Mouse (Mus musculus): ENCODE results near the gene Epb41l4b. TPM values are rescaled to one million over a fixed set of nuclear protein-coding genes. Genes with fewer than 3 reads are reported as not detected.

The Epb41l4b gene
- polyA plus RNA-seq, 1 experiment from 2014 or later = 1.7 TPM

GRCm38 (mm10) chr4:57113472-57114216 lies 29.6 kb downstream of the Epb41l4b start:
- no peaks in the 10 kb centered on the region for H3K27me3 ChIP-seq (ENCODE audit: control insufficient read depth, insufficient read depth, low read length)
- H3K4me2 ChIP-seq (replicated peaks; ENCODE audit: low read depth, low read length) = no peak overlapping the region
- H3K4me3 ChIP-seq (ENCODE audit: low read depth, low read length) = no peak overlapping the region
- H3K9me3 ChIP-seq (ENCODE audit: control insufficient read depth, low read length) = no peaks in the 10 kb centered on the region
- ATAC-seq (ENCODE audit: low FRiP score) (no peak), DNase-seq (ENCODE audit: low spot score) (no peak)
- 71% methylated on average over 7 of the region's 7 CpGs for whole genome bisulfite sequencing
- H3K9ac ChIP-seq (ENCODE audit: low read depth, low read length) = no peak overlapping the region
- no peaks in the 10 kb centered on the region for H3K4me1 ChIP-seq (replicated peaks; ENCODE audit: control insufficient read depth, insufficient read depth, low read length)
- H3K27ac ChIP-seq (ENCODE audit: low read depth, low read length) = no peak overlapping the region
- H3K36me3 ChIP-seq (ENCODE audit: control insufficient read depth, insufficient read depth, low read length) = no peaks in the 10 kb centered on the region

GRCm38 (mm10) chr4:57111992-57112540 lies 31.2 kb downstream of the Epb41l4b start:
- no peak overlapping the region for H3K4me2 ChIP-seq (replicated peaks; ENCODE audit: low read depth, low read length)
- H3K36me3 ChIP-seq (ENCODE audit: control insufficient read depth, insufficient read depth, low read length) = no peaks in the 10 kb centered on the region
- H3K9me3 ChIP-seq (ENCODE audit: control insufficient read depth, low read length) = no peaks in the 10 kb centered on the region
- no peak for ATAC-seq (ENCODE audit: low FRiP score)
- H3K4me1 ChIP-seq (replicated peaks; ENCODE audit: control insufficient read depth, insufficient read depth, low read length) = no peaks in the 10 kb centered on the region
- DNase-seq (ENCODE audit: low spot score) = no peak
- no peak overlapping the region for H3K9ac ChIP-seq (ENCODE audit: low read depth, low read length)
- H3K27ac ChIP-seq (ENCODE audit: low read depth, low read length) = no peak overlapping the region
- whole genome bisulfite sequencing = 89% methylated on average over 11 of the region's 11 CpGs
- no peak overlapping the region for H3K4me3 ChIP-seq (ENCODE audit: low read depth, low read length)
- no peaks in the 10 kb centered on the region for H3K27me3 ChIP-seq (ENCODE audit: control insufficient read depth, insufficient read depth, low read length)

DNA sequence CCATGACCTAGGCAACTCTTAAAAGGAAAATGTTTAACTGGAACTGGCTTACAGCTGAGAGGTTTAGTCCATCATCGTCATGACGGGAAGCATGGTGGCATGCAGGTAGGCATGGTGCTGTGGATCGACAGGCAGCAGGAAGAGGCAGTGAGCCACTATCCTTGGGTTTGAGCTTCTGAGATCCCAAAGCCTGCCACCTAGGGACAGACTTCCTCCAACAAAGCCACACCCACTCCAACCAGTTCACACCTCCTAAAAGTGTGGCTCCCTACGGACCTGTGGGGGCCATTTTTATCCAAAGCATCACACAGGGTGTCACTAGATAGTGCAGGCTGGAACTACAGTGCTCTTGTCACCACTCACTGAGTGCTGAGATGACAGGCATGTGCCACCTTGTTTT lies 31.8 kb downstream of the Epb41l4b start:
- H3K9ac ChIP-seq (ENCODE audit: low read depth, low read length) = no peak overlapping the region
- H3K27ac ChIP-seq (ENCODE audit: low read depth, low read length) = no peak overlapping the region
- H3K27me3 ChIP-seq (ENCODE audit: control insufficient read depth, insufficient read depth, low read length) = no peaks in the 10 kb centered on the region
- no peaks in the 10 kb centered on the region for H3K4me1 ChIP-seq (replicated peaks; ENCODE audit: control insufficient read depth, insufficient read depth, low read length)
- H3K4me3 ChIP-seq (ENCODE audit: low read depth, low read length) = no peak overlapping the region
- no peaks in the 10 kb centered on the region for H3K36me3 ChIP-seq (ENCODE audit: control insufficient read depth, insufficient read depth, low read length)
- ATAC-seq (ENCODE audit: low FRiP score) (no peak), DNase-seq (ENCODE audit: low spot score) (no peak)
- WGBS = 83% methylated on average over 4 of the region's 4 CpGs
- H3K9me3 ChIP-seq (ENCODE audit: control insufficient read depth, low read length) = no peaks in the 10 kb centered on the region
- no peak overlapping the region for H3K4me2 ChIP-seq (replicated peaks; ENCODE audit: low read depth, low read length)

- Histone ChIP-seq H3K9ac (ENCODE audit: low read depth, low read length) (no peak overlapping the region), H3K36me3 (ENCODE audit: control insufficient read depth, insufficient read depth, low read length) (no peaks in the 10 kb centered on the region), H3K4me3 (ENCODE audit: low read depth, low read length) (no peak overlapping the region), H3K27me3 (ENCODE audit: control insufficient read depth, insufficient read depth, low read length) (no peaks in the 10 kb centered on the region), H3K27ac (ENCODE audit: low read depth, low read length) (no peak overlapping the region), H3K4me2 (replicated peaks; ENCODE audit: low read depth, low read length) (no peak overlapping the region), H3K9me3 (ENCODE audit: control insufficient read depth, low read length) (no peaks in the 10 kb centered on the region), H3K4me1 (replicated peaks; ENCODE audit: control insufficient read depth, insufficient read depth, low read length) (no peaks in the 10 kb centered on the region)
- no peak for DNase-seq (ENCODE audit: low spot score)
- WGBS = 83% methylated on average over 4 of the region's 4 CpGs
- no peak for ATAC-seq (ENCODE audit: low FRiP score)
These were observed 33.7 kb downstream of the Epb41l4b start for GRCm38 (mm10) chr4:57109543-57109942.

- H3K4me1 ChIP-seq (replicated peaks; ENCODE audit: control insufficient read depth, insufficient read depth, low read length) = no peaks in the 10 kb centered on the region
- DNase-seq (ENCODE audit: low spot score) = no peak
- no peaks in the 10 kb centered on the region for H3K36me3 ChIP-seq (ENCODE audit: control insufficient read depth, insufficient read depth, low read length)
- H3K4me3 ChIP-seq (ENCODE audit: low read depth, low read length) = no peak overlapping the region
- H3K27ac ChIP-seq (ENCODE audit: low read depth, low read length) = no peak overlapping the region
- no peak overlapping the region for H3K9ac ChIP-seq (ENCODE audit: low read depth, low read length)
- no peaks in the 10 kb centered on the region for H3K9me3 ChIP-seq (ENCODE audit: control insufficient read depth, low read length)
- H3K4me2 ChIP-seq (replicated peaks; ENCODE audit: low read depth, low read length) = no peak overlapping the region
- ATAC-seq (ENCODE audit: low FRiP score) = no peak
- H3K27me3 ChIP-seq (ENCODE audit: control insufficient read depth, insufficient read depth, low read length) = no peaks in the 10 kb centered on the region
- 74% methylated on average over 6 of the region's 6 CpGs for WGBS
These were observed 37.9 kb downstream of the Epb41l4b start for GRCm38 (mm10) chr4:57105339-57105738.

DNA sequence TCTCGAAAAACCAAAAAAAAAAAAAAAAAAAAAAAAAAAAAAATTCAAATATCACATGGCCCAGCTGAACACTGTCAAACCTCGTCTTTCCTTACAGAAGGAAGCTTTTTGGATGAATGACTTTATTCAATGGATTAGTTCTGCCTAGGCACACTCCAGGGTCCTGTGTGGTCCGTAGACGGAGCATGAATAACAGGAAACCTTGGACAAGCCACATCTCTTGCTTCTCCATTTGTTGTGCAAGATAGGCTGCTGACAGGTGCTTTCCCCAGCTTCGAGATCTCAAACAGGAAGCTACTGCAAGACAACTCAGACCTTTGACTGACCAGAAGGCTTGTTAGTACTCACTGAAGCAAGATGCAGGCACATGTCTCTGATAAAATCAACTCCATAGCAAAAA lies 39.4 kb downstream of the Epb41l4b start:
- no peak overlapping the region for H3K4me3 ChIP-seq (ENCODE audit: low read depth, low read length)
- H3K27me3 ChIP-seq (ENCODE audit: control insufficient read depth, insufficient read depth, low read length) = no peaks in the 10 kb centered on the region
- 26% methylated on average over 5 of the region's 5 CpGs for WGBS
- no peaks in the 10 kb centered on the region for H3K36me3 ChIP-seq (ENCODE audit: control insufficient read depth, insufficient read depth, low read length)
- no peaks in the 10 kb centered on the region for H3K9me3 ChIP-seq (ENCODE audit: control insufficient read depth, low read length)
- H3K4me2 ChIP-seq (replicated peaks; ENCODE audit: low read depth, low read length) = no peak overlapping the region
- ATAC-seq (ENCODE audit: low FRiP score) (no peak; the same call in 1 of the 2 replicates), DNase-seq (ENCODE audit: low spot score) (no peak)
- H3K4me1 ChIP-seq (replicated peaks; ENCODE audit: control insufficient read depth, insufficient read depth, low read length) = no peaks in the 10 kb centered on the region
- H3K27ac ChIP-seq (ENCODE audit: low read depth, low read length) = no peak overlapping the region
- no peak overlapping the region for H3K9ac ChIP-seq (ENCODE audit: low read depth, low read length)

GRCm38 (mm10) chr4:57101095-57101494 lies 42.1 kb downstream of the Epb41l4b start:
- Histone ChIP-seq H3K4me2 (replicated peaks; ENCODE audit: low read depth, low read length) (no peak overlapping the region), H3K4me1 (replicated peaks; ENCODE audit: control insufficient read depth, insufficient read depth, low read length) (no peaks in the 10 kb centered on the region), H3K27ac (ENCODE audit: low read depth, low read length) (no peak overlapping the region), H3K36me3 (ENCODE audit: control insufficient read depth, insufficient read depth, low read length) (no peaks in the 10 kb centered on the region), H3K4me3 (ENCODE audit: low read depth, low read length) (no peak overlapping the region), H3K27me3 (ENCODE audit: control insufficient read depth, insufficient read depth, low read length) (no peaks in the 10 kb centered on the region), H3K9ac (ENCODE audit: low read depth, low read length) (no peak overlapping the region), H3K9me3 (ENCODE audit: control insufficient read depth, low read length) (no peaks in the 10 kb centered on the region)
- WGBS = 86% methylated on average over 4 of the region's 4 CpGs
- ATAC-seq (ENCODE audit: low FRiP score) = no peak
- DNase-seq (ENCODE audit: low spot score) = no peak

- Histone ChIP-seq H3K36me3 (ENCODE audit: control insufficient read depth, insufficient read depth, low read length) (no peaks in the 10 kb centered on the region), H3K9ac (ENCODE audit: low read depth, low read length) (no peak overlapping the region), H3K27ac (ENCODE audit: low read depth, low read length) (no peak overlapping the region), H3K9me3 (ENCODE audit: control insufficient read depth, low read length) (no peaks in the 10 kb centered on the region), H3K27me3 (ENCODE audit: control insufficient read depth, insufficient read depth, low read length) (no peaks in the 10 kb centered on the region), H3K4me3 (ENCODE audit: low read depth, low read length) (no peak overlapping the region), H3K4me2 (replicated peaks; ENCODE audit: low read depth, low read length) (no peak overlapping the region), H3K4me1 (replicated peaks; ENCODE audit: control insufficient read depth, insufficient read depth, low read length) (no peaks in the 10 kb centered on the region)
- DNase-seq (ENCODE audit: low spot score) = no peak
- 94% methylated on average over 4 of the region's 4 CpGs for WGBS
- ATAC-seq (ENCODE audit: low FRiP score) = no peak
These were observed 45.8 kb downstream of the Epb41l4b start for GRCm38 (mm10) chr4:57097411-57097810.

- DNase-seq (ENCODE audit: low spot score) = no peak
- ATAC-seq (ENCODE audit: low FRiP score) = no peak
- Histone ChIP-seq H3K4me2 (replicated peaks; ENCODE audit: low read depth, low read length) (no peak overlapping the region), H3K4me3 (ENCODE audit: low read depth, low read length) (no peak overlapping the region), H3K4me1 (replicated peaks; ENCODE audit: control insufficient read depth, insufficient read depth, low read length) (no peaks in the 10 kb centered on the region), H3K27me3 (ENCODE audit: control insufficient read depth, insufficient read depth, low read length) (no peaks in the 10 kb centered on the region), H3K9me3 (ENCODE audit: control insufficient read depth, low read length) (no peaks in the 10 kb centered on the region), H3K9ac (ENCODE audit: low read depth, low read length) (no peak overlapping the region), H3K27ac (ENCODE audit: low read depth, low read length) (no peak overlapping the region), H3K36me3 (ENCODE audit: control insufficient read depth, insufficient read depth, low read length) (no peaks in the 10 kb centered on the region)
These were observed 47.7 kb downstream of the Epb41l4b start for GRCm38 (mm10) chr4:57095569-57095968.

Data from hindbrain, embryonic 11.5 days (tissue).